Mouse (Mus musculus) 3134 (cell line): ENCODE results near the gene Gm5431.

ENCODE experiments used
- DNase-seq: peaks from one replicate; pipeline ENCODE4 v3.0.0-alpha.2; 2011; ENCODE audit warnings: low spot score; ENCODE audit not compliant: insufficient read length; ENCODE audit errors: extremely low read depth

Gene Gm5431

DNA sequence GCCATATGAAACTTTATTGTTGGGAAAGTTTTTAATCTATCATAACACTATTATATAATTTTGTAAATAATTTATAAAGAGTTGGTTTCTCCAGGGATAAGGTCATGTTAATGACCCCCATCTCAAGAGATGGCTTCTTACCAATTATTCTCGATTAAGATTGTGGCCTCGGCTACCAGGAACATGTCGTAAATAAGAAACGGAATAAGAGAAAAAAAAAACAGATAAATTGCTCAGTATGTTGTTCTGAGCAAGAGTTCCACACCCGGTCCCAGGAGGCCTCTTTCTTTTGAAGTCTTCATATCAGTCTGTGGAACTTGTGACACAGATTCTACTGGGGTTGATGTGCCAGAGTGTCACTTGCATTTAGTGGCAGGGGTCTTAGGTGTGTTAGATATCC, 60.8 kb downstream of the Gm5431 start:
- DNase-seq, result no peak

DNA sequence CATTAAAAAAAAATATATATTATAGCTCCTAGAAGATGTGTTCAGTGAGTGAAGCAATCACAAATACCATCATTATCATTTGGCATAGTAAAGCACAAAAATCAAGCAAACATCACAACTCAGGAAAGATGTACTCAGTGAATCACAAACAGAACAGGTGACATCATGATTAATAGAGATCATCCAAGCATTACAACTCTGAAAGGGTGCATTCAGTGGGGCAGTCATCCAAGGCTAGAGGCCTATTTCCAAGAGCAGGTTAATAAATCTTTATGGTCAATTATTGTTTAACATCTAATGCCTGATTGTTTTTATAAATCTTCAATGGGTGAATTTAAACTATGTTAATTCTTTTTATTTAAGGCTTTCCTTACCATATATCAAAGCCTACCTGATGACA, 61.2 kb downstream of the Gm5431 start:
- DNase-seq, result no peak

DNA sequence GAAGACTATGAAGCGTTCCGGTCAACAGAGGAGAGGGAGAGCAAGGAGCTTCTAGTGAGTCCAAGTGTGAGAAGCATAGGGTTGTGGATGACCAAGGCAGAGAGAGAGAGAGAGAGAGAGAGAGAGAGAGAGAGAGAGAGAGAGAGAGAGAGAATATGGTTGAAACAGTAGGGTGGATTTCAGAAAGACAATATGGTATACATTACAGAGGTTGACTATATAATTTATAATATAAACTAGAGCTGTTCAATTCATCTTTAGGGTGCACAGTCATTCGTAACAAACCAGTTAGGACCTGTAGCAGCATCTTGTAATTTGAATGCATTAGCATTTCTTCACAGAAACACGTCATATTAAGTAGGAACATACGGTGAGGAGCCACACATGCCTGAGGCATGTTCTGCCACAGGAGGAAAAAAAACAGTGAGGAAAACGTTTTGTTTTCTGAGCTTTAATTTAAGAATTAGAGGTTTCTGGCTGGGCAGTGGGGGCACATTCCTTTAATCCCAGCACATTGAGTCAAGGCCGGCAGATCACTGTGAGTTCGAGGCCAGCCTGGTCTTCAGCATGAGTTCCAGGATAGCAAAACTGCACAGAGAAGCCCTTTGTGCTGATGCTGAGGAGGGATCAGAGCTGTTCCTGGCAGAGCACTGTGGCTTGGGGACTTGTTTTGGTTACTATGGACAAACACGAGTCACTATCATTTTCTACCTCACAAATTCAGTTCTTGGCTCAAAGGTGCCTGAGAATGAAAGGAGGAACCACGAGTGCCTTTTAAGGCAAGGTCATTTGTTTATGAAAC, 62.9 kb downstream of the Gm5431 start:
- DNase-seq, result no peak

DNA sequence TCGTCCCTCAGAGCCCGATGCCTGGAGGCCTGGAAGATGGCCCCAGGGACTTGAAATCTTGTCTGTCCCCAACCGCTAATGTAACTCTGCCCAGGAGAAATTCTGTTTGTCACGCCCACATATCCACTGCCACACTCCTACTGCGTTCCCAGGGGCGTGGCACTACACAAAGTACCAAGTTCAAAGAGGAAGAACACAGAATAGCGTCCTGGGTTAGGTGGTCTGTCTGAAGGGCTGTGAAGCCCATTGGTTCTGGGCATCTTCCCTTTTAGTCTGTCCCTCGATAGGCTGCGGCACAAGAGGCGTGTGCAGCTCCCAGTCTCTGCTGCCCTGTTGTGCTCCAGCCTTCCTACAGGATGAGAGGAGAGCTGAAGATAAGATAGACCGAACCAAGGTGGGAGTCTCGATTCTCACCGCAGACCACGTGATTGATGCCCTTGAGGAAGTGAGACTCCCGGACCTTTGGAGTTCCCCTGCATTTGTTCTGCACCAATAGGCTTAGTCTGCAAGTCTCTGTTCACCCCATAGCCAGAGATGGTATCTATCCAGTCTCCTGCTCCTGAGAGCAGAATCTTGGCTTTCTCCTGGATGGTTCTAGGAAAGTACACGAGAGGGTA, 63.7 kb downstream of the Gm5431 start:
- no peak for DNase-seq
